Mouse (Mus musculus): ENCODE measurements around the gene Wdsub1. TPM values are rescaled to one million over a fixed set of nuclear protein-coding genes. Genes with fewer than 3 reads are reported as not detected.

Wdsub1 gene
- 81.0 and 84.0 TPM in 2 replicates for polyA plus RNA-seq (2012; rRNA removed; ENCODE audit: low replicate concordance)

DNA sequence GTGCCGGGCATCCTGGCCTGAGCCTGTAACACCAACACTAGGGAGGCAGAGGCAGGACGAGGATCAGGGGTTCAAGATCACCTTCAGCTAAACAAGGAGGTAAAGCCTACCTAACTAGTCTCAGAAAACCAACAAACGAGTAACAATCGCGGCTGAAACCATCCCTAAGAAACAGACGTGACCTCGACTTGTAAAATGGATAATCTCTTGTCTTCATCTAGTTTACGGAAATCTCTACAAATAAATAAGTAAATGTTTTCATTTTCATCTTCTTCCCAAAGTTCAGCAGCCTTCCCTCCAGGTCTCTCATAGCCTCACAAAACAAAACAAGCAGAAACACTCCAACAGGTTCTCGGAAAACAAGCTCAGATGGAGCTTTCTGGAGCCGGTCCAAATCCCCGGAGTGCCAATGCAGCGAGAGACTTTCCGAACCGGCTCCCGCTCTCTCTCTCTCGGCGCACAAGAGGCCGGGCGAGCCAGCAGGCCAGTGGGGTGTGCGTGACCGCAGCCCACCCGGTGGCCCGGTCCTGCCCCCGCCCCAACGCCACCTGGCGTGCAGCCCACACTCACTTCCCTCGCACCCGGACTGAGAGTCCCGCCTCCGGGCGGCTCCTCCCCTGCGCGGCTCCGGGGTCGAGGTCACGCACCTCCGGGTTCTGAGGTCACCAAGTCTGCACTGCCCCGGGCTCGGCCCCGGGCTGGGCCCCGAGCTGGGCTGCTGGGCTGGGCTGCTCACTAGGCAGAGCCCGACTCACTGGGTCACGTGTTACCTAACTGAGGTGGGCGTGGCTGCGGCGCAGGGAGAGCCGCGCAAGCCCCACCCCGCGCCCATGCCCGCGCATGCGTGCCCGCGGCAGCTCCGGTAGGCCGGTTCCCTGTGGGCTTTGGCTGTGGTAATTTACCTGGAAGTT lies at the start of gene Wdsub1:
Wdsub1 (minus strand) TSS at position 761 of the 911 bp plus-strand sequence.

All from mammary gland, adult 2 months (tissue).